Mouse (Mus musculus) heart, embryonic 16.5 days (tissue): Measurements from ENCODE around the gene Gm20388. TPM values are rescaled to one million over a fixed set of nuclear protein-coding genes. Genes with fewer than 3 reads are reported as not detected.

Experiments used
- ATAC-seq: fragments of 200-750 bp; cut with Nextera tagmentation; replicated peaks from 2 replicates; pipeline ENCODE4 v1.8.0; 2017; ENCODE audit warnings: moderate number of reproducible peaks; ENCODE audit not compliant: insufficient read depth, low FRiP score; ENCODE audit errors: extremely low read depth
- H3K27ac ChIP-seq: fragments of 300-500 bp; sonication (generic); 2 replicates; pipeline ENCODE4 v1.5.1; 2014; ENCODE audit warnings: mild to moderate bottlenecking, low read length, control low read depth, moderate library complexity
- H3K27me3 ChIP-seq: fragments of 300-500 bp; sonication (generic); 2 replicates; pipeline ENCODE4 v1.6.1; 2014; ENCODE audit warnings: low read length, mixed read lengths; ENCODE audit not compliant: control insufficient read depth, insufficient read depth
- H3K36me3 ChIP-seq: fragments of 300-500 bp; sonication (generic); 2 replicates; pipeline ENCODE4 v1.6.1; 2014; ENCODE audit not compliant: control insufficient read depth, insufficient read depth
- H3K4me1 ChIP-seq: fragments of 300-500 bp; sonication (generic); 2 replicates; pipeline ENCODE4 v1.6.1; 2014; ENCODE audit warnings: low read length, mixed read lengths; ENCODE audit not compliant: control insufficient read depth, insufficient read depth
- H3K4me2 ChIP-seq: fragments of 300-500 bp; sonication (generic); 2 replicates; pipeline ENCODE4 v1.6.1; 2014; ENCODE audit warnings: low read depth, mild to moderate bottlenecking, control low read depth, low read length
- H3K4me3 ChIP-seq: fragments of 300-500 bp; sonication (generic); 2 replicates; pipeline ENCODE4 v1.5.1; 2014; ENCODE audit warnings: mild to moderate bottlenecking, control low read depth, low read length
- H3K9ac ChIP-seq: fragments of 300-500 bp; sonication (generic); 2 replicates; pipeline ENCODE4 v1.6.1; 2014; ENCODE audit warnings: low read length, control low read depth
- H3K9me3 ChIP-seq: fragments of 300-500 bp; sonication (generic); replicated peaks from 2 replicates; pipeline ENCODE4 v1.6.1; 2016; ENCODE audit warnings: low read length; ENCODE audit not compliant: control insufficient read depth
- WGBS: fragments of 180-500 bp; shearing (Covaris S2); extraction: QIAGEN DNeasy Blood & Tissue Kit; methylation state at CpG from one replicate; pipeline ENCODE4 v1.1.7; 2014; 5-methylcytosine and 5-hydroxymethylcytosine counted together
- polyA plus RNA-seq: library from polyadenylated mRNA; unstranded; fragments of >200 nt; fragmentation: Nextera tagmentation; extraction: Ambion mirVana; gene quantifications from 2 replicates; pipeline ENCODE4 v1.2.1, GENCODE M21; 2015

The Gm20388 gene
- polyA plus RNA-seq, 1 experiment from 2014 or later = 4.5 TPM

DNA sequence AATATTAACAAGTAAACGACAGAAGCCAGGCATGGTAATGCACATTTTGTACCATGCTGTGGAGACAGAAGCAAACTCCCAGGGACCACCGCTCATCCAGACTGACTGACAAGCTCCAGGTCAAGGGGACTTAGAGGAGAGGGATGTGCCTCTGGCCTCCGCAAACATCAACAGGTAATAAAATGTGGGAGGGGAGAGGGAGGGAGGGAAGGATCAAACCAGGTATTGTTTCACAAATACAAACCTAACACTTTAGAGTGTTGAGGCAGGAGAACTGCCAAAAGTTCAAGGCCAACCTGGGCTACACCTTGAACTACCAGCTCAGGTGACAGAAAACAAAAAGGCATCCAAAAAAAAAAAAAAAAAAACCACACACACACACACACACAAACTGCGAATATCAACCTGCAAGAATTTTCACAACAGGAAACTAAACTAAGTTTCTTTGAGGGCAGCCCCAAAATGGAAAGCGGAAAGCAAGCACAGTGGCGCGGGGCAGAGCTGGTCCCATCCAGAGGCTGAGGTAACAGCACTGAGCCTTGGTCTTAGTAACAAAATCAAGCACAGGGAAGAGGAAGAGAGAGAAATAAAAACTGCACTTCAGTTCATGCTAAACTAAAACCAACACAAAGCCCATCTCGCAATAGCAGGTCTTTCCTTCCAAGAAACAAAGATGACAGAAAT, 3076.0 kb downstream of the Gm20388 start:
- Histone ChIP-seq H3K9ac (no peak overlapping the region), H3K4me1 (peaks cover 31% of the 10 kb centered on the region), H3K27ac (no peak overlapping the region), H3K4me3 (no peak overlapping the region), H3K4me2 (no peak overlapping the region), H3K36me3 (no peaks in the 10 kb centered on the region), H3K27me3 (no peaks in the 10 kb centered on the region), H3K9me3 (no peaks in the 10 kb centered on the region)
- WGBS = 78% methylated on average over 8 of the region's 8 CpGs
- no peak for ATAC-seq

DNA sequence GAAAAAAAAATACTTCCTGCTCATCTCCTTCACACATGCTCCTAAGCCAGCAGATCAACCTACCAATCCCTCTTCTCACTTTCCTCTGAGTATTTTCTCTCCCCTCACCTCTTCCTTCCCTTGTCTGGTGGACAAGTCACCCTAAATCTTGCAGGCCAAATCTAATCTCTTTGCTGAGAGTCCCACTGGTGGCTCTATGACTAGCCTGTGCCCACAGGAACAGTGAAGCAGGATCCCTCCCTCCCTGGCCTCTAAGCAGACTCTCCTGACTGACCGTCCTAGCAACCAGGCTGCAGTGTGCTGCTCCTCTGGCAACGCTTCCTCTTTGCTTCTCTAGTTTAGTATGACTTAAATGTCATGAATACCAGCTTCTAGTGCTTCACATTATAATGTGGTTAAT, 3076.6 kb downstream of the Gm20388 start:
- 34% methylated on average over 2 of the region's 2 CpGs for WGBS
- no peaks in the 10 kb centered on the region for H3K27me3 ChIP-seq
- H3K27ac ChIP-seq = no peak overlapping the region
- no peak overlapping the region for H3K9ac ChIP-seq
- H3K4me2 ChIP-seq = no peak overlapping the region
- H3K9me3 ChIP-seq = no peaks in the 10 kb centered on the region
- peaks cover 30% of the 10 kb centered on the region for H3K4me1 ChIP-seq
- H3K36me3 ChIP-seq = no peaks in the 10 kb centered on the region
- no peak overlapping the region for H3K4me3 ChIP-seq
- ATAC-seq = no peak

DNA sequence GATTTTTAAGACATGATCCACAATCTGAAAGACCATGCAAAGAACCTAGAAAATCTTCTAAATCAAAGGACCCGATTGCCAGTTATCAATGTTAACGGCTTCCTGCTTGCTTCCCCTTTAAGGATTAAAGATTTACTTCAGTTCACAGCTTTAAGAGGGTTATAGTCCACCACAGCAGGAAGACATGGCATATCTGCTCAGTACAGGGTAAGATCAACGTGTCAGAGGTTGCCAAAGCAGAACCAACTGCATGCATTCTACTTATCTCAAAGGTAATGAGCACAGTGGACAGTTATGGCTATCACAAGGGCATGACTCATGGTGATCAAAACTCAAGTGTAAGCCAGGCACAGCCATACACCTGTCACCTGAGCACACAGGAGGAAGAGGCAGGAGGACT, 3078.3 kb downstream of the Gm20388 start:
- H3K27ac ChIP-seq = no peak overlapping the region
- no peaks in the 10 kb centered on the region for H3K9me3 ChIP-seq
- peaks cover 38% of the 10 kb centered on the region for H3K4me1 ChIP-seq
- H3K36me3 ChIP-seq = no peaks in the 10 kb centered on the region
- no peak for ATAC-seq
- no peak overlapping the region for H3K4me2 ChIP-seq
- no peak overlapping the region for H3K4me3 ChIP-seq
- H3K9ac ChIP-seq = no peak overlapping the region
- 63% methylated on average over 3 of the region's 3 CpGs for WGBS
- no peaks in the 10 kb centered on the region for H3K27me3 ChIP-seq

DNA sequence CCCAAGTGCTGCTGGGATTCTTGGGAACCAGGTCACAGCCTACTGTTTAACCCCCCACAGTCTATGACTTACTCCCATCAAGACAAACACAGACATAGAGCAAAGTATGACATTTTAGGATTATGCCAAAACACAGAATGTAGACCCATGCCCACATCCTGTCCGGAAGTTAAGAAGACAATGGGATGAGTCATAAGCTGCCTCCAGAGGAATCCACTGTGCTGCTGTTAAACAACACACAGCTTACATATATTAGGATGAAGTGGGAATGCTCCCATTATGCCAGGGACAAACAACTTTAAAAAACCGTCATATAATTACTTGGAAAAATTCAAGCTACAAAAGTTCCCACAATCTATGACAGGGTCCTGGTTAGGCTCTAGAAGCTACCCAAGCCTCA, 3079.3 kb downstream of the Gm20388 start:
- no peak overlapping the region for H3K4me3 ChIP-seq
- H3K4me1 ChIP-seq = peaks cover 44% of the 10 kb centered on the region
- no peak overlapping the region for H3K9ac ChIP-seq
- H3K4me2 ChIP-seq = no peak overlapping the region
- H3K36me3 ChIP-seq = no peaks in the 10 kb centered on the region
- ATAC-seq = no peak
- H3K27me3 ChIP-seq = no peaks in the 10 kb centered on the region
- no peaks in the 10 kb centered on the region for H3K9me3 ChIP-seq
- 82% methylated on average over 2 of the region's 2 CpGs for WGBS
- no peak overlapping the region for H3K27ac ChIP-seq

DNA sequence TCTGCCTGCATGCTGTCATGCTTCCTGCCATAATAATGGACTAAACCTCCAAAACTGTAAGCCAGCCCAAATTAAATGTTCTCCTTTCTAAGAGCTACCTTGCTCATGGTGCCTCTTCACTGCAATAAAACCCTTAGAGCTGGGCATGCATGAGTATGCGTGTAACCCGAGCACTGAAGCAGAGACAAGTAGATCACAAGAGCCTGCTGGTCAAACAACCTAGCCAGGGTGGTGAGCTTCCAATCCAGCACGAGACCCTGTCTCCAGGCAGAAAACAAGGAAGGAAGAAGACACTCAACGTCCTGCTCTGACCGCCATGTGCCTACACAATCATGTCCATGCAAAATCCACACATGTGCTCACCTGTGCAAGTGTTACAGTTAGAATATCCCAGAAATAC, 3080.7 kb downstream of the Gm20388 start:
- Histone ChIP-seq H3K4me1 (peaks cover 40% of the 10 kb centered on the region), H3K4me2 (no peak overlapping the region), H3K4me3 (no peak overlapping the region), H3K9ac (no peak overlapping the region), H3K9me3 (no peaks in the 10 kb centered on the region), H3K27ac (no peak overlapping the region), H3K36me3 (no peaks in the 10 kb centered on the region), H3K27me3 (no peaks in the 10 kb centered on the region)
- WGBS = 80% methylated on average over 5 of the region's 5 CpGs
- no peak for ATAC-seq

DNA sequence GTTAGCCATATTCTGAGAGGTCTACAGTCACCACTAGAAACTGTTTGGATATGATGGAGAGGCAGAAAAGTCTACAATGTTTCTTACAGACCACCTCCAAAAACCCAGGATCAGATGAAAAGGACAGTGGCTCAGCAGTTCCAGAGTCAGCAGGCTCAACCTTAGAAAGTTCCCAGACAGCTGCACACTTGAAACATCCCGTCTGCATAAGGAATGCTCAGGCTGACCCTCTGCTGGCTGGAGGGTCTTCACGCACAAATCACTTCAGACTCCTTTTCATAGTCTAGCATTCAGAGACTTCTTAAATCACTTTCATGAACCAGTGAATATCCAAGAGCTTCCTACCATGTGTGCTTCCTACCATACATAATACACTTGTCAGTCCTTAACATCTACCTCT, 3081.7 kb downstream of the Gm20388 start:
- no peaks in the 10 kb centered on the region for H3K36me3 ChIP-seq
- H3K4me2 ChIP-seq = no peak overlapping the region
- no peak overlapping the region for H3K27ac ChIP-seq
- H3K9me3 ChIP-seq = no peaks in the 10 kb centered on the region
- ATAC-seq = no peak
- H3K9ac ChIP-seq = no peak overlapping the region
- H3K4me1 ChIP-seq = peaks cover 38% of the 10 kb centered on the region
- H3K27me3 ChIP-seq = no peaks in the 10 kb centered on the region
- WGBS = 55% methylated on average over 2 of the region's 2 CpGs
- no peak overlapping the region for H3K4me3 ChIP-seq

DNA sequence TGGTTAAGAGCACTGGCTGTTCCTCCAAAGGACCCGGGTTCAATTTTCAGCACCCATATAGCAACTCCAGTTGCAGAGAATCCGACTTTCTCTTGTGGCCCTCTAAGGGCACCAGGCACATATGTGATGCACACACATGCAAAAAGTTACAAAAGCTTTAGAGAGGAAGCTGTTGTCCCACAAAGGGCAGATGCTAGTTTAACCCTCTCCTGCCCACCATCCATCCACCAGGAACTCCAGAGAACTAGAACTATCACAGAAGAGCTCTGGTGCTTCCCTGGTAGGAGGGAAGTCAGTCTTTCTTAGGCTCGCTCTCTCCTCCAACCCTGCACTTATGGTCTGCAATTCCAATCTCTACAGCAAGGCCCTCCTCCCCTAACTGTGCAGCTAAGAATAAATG, 3082.4 kb downstream of the Gm20388 start:
- Histone ChIP-seq H3K9ac (no peak overlapping the region), H3K4me3 (no peak overlapping the region), H3K4me1 (peaks cover 36% of the 10 kb centered on the region), H3K4me2 (no peak overlapping the region), H3K36me3 (no peaks in the 10 kb centered on the region), H3K9me3 (no peaks in the 10 kb centered on the region), H3K27me3 (no peaks in the 10 kb centered on the region), H3K27ac (no peak overlapping the region)
- WGBS = 66% methylated on average over 3 of the region's 3 CpGs
- ATAC-seq = no peak

DNA sequence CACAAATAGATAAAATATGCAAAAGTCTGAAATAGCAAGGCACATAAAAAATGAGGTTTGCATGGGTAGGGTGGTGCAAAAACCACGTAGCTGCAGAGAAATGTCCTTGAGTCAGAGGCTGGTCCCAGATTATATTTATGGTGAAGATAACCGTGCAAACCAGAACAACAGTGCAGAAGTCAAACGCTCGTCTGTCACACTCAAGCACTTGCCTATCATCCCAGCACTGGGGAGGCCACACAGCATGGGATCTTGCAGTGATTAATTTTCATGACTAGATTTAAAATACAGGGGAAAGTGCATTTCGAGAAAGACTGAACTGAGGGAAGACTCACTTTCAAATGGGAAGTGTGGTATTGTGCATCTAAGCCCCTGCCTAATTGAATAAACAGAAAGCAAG, 3083.1 kb downstream of the Gm20388 start:
- Histone ChIP-seq H3K9ac (no peak overlapping the region), H3K4me3 (no peak overlapping the region), H3K9me3 (no peaks in the 10 kb centered on the region), H3K4me2 (no peak overlapping the region), H3K27ac (no peak overlapping the region), H3K4me1 (peaks cover 41% of the 10 kb centered on the region), H3K27me3 (no peaks in the 10 kb centered on the region), H3K36me3 (no peaks in the 10 kb centered on the region)
- ATAC-seq = no peak
- WGBS = 39% methylated on average over 5 of the region's 5 CpGs

DNA sequence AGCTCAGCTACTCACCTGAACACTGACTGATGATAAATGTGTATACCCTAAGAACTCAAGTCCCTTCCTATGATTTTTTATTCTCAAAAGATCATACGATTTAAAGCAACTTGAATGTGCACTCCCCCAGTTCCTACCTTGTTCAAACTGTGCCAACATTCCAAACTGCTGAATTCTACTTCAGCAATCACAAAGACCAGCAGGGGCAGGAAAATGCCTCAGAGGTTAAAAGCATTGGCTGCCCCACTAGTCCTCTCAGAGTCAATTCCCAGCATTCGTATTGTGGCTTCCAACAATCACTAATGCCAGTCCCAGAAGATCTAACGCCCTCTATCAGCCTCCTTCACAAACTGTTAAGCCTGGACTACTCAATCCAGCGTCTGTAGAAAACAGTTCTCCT, 3087.3 kb downstream of the Gm20388 start:
- Histone ChIP-seq H3K9ac (peak overlapping the region; percentile 25; the same call in 1 of the 2 replicates), H3K4me1 (peaks cover 31% of the 10 kb centered on the region), H3K36me3 (no peaks in the 10 kb centered on the region), H3K27ac (peak overlapping the region; percentile 26), H3K9me3 (no peaks in the 10 kb centered on the region), H3K4me2 (no peak overlapping the region), H3K27me3 (no peaks in the 10 kb centered on the region), H3K4me3 (no peak overlapping the region)
- no peak for ATAC-seq
- 39% methylated on average over 4 of the region's 4 CpGs for WGBS
